Mouse (Mus musculus) kidney, postnatal 0 days (tissue): ENCODE results near the gene Trim25. TPM values are rescaled to one million over a fixed set of nuclear protein-coding genes. Genes with fewer than 3 reads are reported as not detected.

ENCODE experiments used
- ATAC-seq: fragments of 200-750 bp; cut with Nextera tagmentation; replicated peaks from 2 replicates; pipeline ENCODE4 v1.8.0; 2017; ENCODE audit warnings: low read depth, moderate number of reproducible peaks, moderate TSS enrichment, moderate library complexity; ENCODE audit not compliant: low FRiP score
- DNase-seq: peaks from one replicate; pipeline ENCODE4 v3.0.0-alpha.2; 2016; ENCODE audit warnings: low spot score
- H3K27ac ChIP-seq: fragments of 300-500 bp; sonication (generic); 2 replicates; pipeline ENCODE4 v1.5.1; 2014; ENCODE audit warnings: mild to moderate bottlenecking
- H3K27me3 ChIP-seq: fragments of 300-500 bp; sonication (generic); 2 replicates; pipeline ENCODE4 v1.6.1; 2014; ENCODE audit warnings: low read length, mixed read lengths; ENCODE audit not compliant: insufficient read depth
- H3K36me3 ChIP-seq: fragments of 300-500 bp; sonication (generic); 2 replicates; pipeline ENCODE4 v1.6.1; 2014; ENCODE audit warnings: low read length, mixed read lengths; ENCODE audit not compliant: insufficient read depth
- H3K4me1 ChIP-seq: fragments of 300-500 bp; sonication (generic); replicated peaks from 2 replicates; pipeline ENCODE4 v1.6.1; 2014; ENCODE audit warnings: antibody characterized with exemption, low read length, mixed read lengths; ENCODE audit not compliant: insufficient read depth
- H3K4me2 ChIP-seq: fragments of 300-500 bp; sonication (generic); 2 replicates; pipeline ENCODE4 v1.6.1; 2014; ENCODE audit warnings: mild to moderate bottlenecking, low read length, moderate library complexity, mixed read lengths
- H3K4me3 ChIP-seq: fragments of 300-500 bp; sonication (generic); replicated peaks from 2 replicates; pipeline ENCODE4 v1.5.1; 2014; ENCODE audit warnings: low read depth, low read length
- H3K9ac ChIP-seq: fragments of 300-500 bp; sonication (generic); 2 replicates; pipeline ENCODE4 v1.6.1; 2014; ENCODE audit warnings: low read depth, low read length
- H3K9me3 ChIP-seq: fragments of 300-500 bp; sonication (generic); replicated peaks from 2 replicates; pipeline ENCODE4 v1.6.1; 2016; ENCODE audit warnings: low read length, inconsistent platforms, mixed read lengths
- CTCF ChIP-seq: IDR thresholded peaks from 2 replicates; pipeline ENCODE4 v1.5.1; 2016; ENCODE audit warnings: antibody characterized with exemption, low read depth, mild to moderate bottlenecking, moderate library complexity
- WGBS: fragments of 180-500 bp; shearing (Covaris S2); extraction: QIAGEN DNeasy Blood & Tissue Kit; methylation state at CpG from one replicate; pipeline ENCODE4 v1.1.7; 2014; 5-methylcytosine and 5-hydroxymethylcytosine counted together
- polyA plus RNA-seq: library from polyadenylated mRNA; unstranded; fragments of >200 nt; fragmentation: Nextera tagmentation; extraction: Ambion mirVana; gene quantifications from 2 replicates; pipeline ENCODE4 v1.2.1, GENCODE M21; 2015

The Trim25 gene
- polyA plus RNA-seq, 1 experiment from 2014 or later: 17.6 TPM

DNA sequence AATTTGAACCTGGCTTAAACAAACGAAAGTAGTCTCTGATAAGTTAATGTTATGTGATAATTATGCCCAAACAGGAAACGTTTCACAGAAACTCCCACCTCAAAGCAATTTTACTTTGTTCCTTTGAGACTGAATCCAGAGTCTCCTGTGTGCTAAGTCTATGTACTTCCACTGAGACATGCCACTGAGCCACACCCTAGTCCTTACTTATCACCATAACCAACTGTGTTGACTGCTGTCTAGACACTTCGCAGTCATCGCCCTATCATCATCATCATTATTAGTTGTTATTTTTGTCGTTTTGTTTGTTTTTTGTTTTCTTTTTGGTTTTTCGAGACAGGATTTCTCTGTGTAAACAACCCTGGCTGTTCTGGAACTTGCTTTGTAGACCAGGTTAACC, 65.1 kb downstream of the Trim25 start:
- DNase-seq (no peak), ATAC-seq (no peak)
- H3K27ac ChIP-seq: no peak overlapping the region
- no peaks in the 10 kb centered on the region for H3K36me3 ChIP-seq
- H3K27me3 ChIP-seq: no peaks in the 10 kb centered on the region
- H3K4me1 ChIP-seq: peaks cover 7% of the 10 kb centered on the region; the same call in 1 of the 2 replicates
- WGBS: 75% methylated on average over 6 of the region's 6 CpGs
- no peak overlapping the region for H3K9ac ChIP-seq
- H3K4me2 ChIP-seq: no peak overlapping the region
- no peak overlapping the region for H3K4me3 ChIP-seq
- no peak for TF ChIP-seq CTCF
- no peaks in the 10 kb centered on the region for H3K9me3 ChIP-seq

GRCm38 (mm10) chr11:89065297-89065696, 66.1 kb downstream of the Trim25 start:
- peak; percentile 56 for TF ChIP-seq CTCF
- Histone ChIP-seq H3K9me3 (no peaks in the 10 kb centered on the region), H3K9ac (no peak overlapping the region), H3K36me3 (no peaks in the 10 kb centered on the region), H3K27me3 (no peaks in the 10 kb centered on the region), H3K4me3 (no peak overlapping the region), H3K27ac (no peak overlapping the region), H3K4me2 (no peak overlapping the region), H3K4me1 (no peaks in the 10 kb centered on the region)
- ATAC-seq (no peak), DNase-seq (no peak)
- 97% methylated on average over 3 of the region's 3 CpGs for WGBS

GRCm38 (mm10) chr11:89066126-89066525, 67.0 kb downstream of the Trim25 start:
- Histone ChIP-seq H3K9me3 (no peaks in the 10 kb centered on the region), H3K36me3 (no peaks in the 10 kb centered on the region), H3K27ac (no peak overlapping the region), H3K27me3 (no peaks in the 10 kb centered on the region), H3K4me2 (no peak overlapping the region), H3K4me1 (no peaks in the 10 kb centered on the region), H3K4me3 (no peak overlapping the region), H3K9ac (no peak overlapping the region)
- DNase-seq (no peak), ATAC-seq (no peak)
- no peak for TF ChIP-seq CTCF
- WGBS: 66% methylated on average over 6 of the region's 6 CpGs

- no peak for DNase-seq
- WGBS: 96% methylated on average over 1 of the region's 1 CpGs
- Histone ChIP-seq H3K9me3 (no peaks in the 10 kb centered on the region), H3K4me3 (no peak within 1 kb of the TSS), H3K4me2 (no peak within 1 kb of the TSS), H3K27me3 (no peaks in the 10 kb centered on the region), H3K36me3 (no peaks in the 10 kb centered on the region), H3K4me1 (no peaks in the 10 kb centered on the region), H3K9ac (no peak within 1 kb of the TSS), H3K27ac (no peak within 1 kb of the TSS)
- ATAC-seq: no peak
- TF ChIP-seq CTCF: no peak
Observed at GRCm38 (mm10) chr11:89066750-89067149, 67.6 kb downstream of the Trim25 start, which contains the start of gene Dgke. TSS of gene Dgke (minus strand) at chr11:89066850.

GRCm38 (mm10) chr11:89067301-89067822, 68.2 kb downstream of the Trim25 start:
- 70% methylated on average over 6 of the region's 6 CpGs for WGBS
- no peaks in the 10 kb centered on the region for H3K27me3 ChIP-seq
- H3K4me1 ChIP-seq: no peaks in the 10 kb centered on the region
- H3K4me3 ChIP-seq: no peak overlapping the region
- TF ChIP-seq CTCF: no peak
- H3K27ac ChIP-seq: no peak overlapping the region
- no peaks in the 10 kb centered on the region for H3K36me3 ChIP-seq
- no peaks in the 10 kb centered on the region for H3K9me3 ChIP-seq
- H3K9ac ChIP-seq: no peak overlapping the region
- ATAC-seq (no peak), DNase-seq (no peak)
- H3K4me2 ChIP-seq: no peak overlapping the region

DNA sequence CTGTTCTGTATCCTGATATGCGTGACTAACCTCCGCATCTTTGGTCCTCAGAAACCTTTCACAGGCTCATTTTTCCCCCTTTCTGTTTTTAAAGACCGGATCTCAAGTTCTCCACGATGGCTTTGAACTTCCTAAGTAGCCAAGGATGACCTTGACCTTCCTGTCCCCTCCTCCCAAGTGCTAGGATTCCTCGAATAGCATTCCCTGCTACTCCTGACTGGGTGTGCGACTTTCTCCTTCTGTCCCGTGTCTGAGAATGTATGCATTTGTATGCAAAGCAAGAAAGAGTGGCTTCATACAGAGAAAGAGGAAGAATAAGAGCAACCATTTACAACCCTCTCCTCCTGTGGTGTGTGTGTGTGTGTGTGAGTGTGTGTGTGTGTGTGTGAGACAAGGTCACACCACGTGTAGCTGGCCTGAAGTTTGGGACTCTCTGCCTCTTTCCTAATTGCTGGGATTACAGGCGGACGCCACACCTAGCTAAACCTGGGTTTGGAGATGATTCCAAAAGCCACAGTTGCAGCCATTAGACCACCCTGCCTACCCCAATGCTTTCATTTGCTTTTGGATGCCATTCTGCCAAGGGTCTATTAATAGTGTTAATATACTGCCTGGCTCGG, 68.8 kb downstream of the Trim25 start:
- Histone ChIP-seq H3K27ac (no peak overlapping the region), H3K4me2 (no peak overlapping the region), H3K9me3 (no peaks in the 10 kb centered on the region), H3K9ac (no peak overlapping the region), H3K36me3 (no peaks in the 10 kb centered on the region), H3K27me3 (no peaks in the 10 kb centered on the region), H3K4me3 (no peak overlapping the region), H3K4me1 (no peaks in the 10 kb centered on the region)
- ATAC-seq: no peak
- WGBS: 50% methylated on average over 11 of the region's 11 CpGs
- no peak for DNase-seq
- TF ChIP-seq CTCF: no peak

DNA sequence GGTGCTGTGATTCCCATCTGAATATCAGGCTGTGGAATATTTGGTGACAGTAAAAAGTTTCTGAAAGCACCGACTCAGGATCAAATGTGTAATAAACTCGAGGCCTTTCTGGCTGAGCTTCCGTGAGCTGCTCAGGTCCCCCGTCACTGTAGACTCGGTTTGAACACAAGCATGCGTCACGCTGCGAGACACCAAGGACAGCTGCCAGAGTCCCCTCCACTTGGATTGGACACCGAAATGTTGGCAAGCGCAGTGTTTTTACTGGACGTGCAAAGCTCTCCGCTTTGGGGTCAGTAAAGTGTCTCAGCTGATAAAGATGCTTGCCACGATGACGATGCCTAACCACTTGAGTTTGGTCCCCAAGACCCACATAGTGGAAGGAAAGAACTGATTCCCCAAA, 69.5 kb downstream of the Trim25 start:
- H3K9me3 ChIP-seq: no peaks in the 10 kb centered on the region
- no peaks in the 10 kb centered on the region for H3K4me1 ChIP-seq
- H3K36me3 ChIP-seq: no peaks in the 10 kb centered on the region
- H3K9ac ChIP-seq: no peak overlapping the region
- ATAC-seq (no peak), DNase-seq (no peak)
- H3K4me2 ChIP-seq: no peak overlapping the region
- 82% methylated on average over 14 of the region's 14 CpGs for WGBS
- no peak overlapping the region for H3K27ac ChIP-seq
- no peak for TF ChIP-seq CTCF
- H3K4me3 ChIP-seq: no peak overlapping the region
- no peaks in the 10 kb centered on the region for H3K27me3 ChIP-seq
